Mouse (Mus musculus) gastrocnemius, postnatal 10 days (tissue): Measurements from ENCODE around the gene Mgst2. TPM values are rescaled to one million over a fixed set of nuclear protein-coding genes. Genes with fewer than 3 reads are reported as not detected.

ENCODE experiments used
- DNase-seq: peaks from one replicate; pipeline ENCODE4 v3.0.0; 2021; ENCODE audit warnings: mixed read lengths
- total RNA-seq, 2 experiments: library from RNA; stranded (reverse); gene quantifications; 2 replicates each; pipeline ENCODE4 v1.2.3; 2021

The Mgst2 gene
- total RNA-seq, 2 experiments from 2014 or later, result 0.99 to 1.4 TPM

- DNase-seq, result peak; percentile 70
Observed at GRCm38 (mm10) chr3:51701281-51701751, 41.2 kb downstream of the Mgst2 start.

- no peak for DNase-seq
Observed at GRCm38 (mm10) chr3:51701950-51702349, 41.8 kb downstream of the Mgst2 start.

GRCm38 (mm10) chr3:51702701-51703286, 42.6 kb downstream of the Mgst2 start:
- DNase-seq, result no peak

GRCm38 (mm10) chr3:51703478-51703877, 43.3 kb downstream of the Mgst2 start:
- DNase-seq, result no peak

GRCm38 (mm10) chr3:51705220-51705619, 45.1 kb downstream of the Mgst2 start:
- no peak for DNase-seq

- no peak for DNase-seq
Observed at GRCm38 (mm10) chr3:51708375-51708745, 48.2 kb downstream of the Mgst2 start.

- peak; percentile 78 for DNase-seq
Observed at GRCm38 (mm10) chr3:51708746-51709411, 48.7 kb downstream of the Mgst2 start.

- DNase-seq, result no peak
Observed at GRCm38 (mm10) chr3:51712382-51712781, 52.2 kb downstream of the Mgst2 start.

GRCm38 (mm10) chr3:51713233-51713632, 53.1 kb downstream of the Mgst2 start:
- no peak for DNase-seq

- no peak for DNase-seq
Observed at GRCm38 (mm10) chr3:51714469-51714868, 54.3 kb downstream of the Mgst2 start.

- no peak for DNase-seq
Observed at GRCm38 (mm10) chr3:51717455-51717854, 57.3 kb downstream of the Mgst2 start.

- no peak for DNase-seq
Observed at GRCm38 (mm10) chr3:51717909-51718308, 57.7 kb downstream of the Mgst2 start.

GRCm38 (mm10) chr3:51719373-51719772, 59.2 kb downstream of the Mgst2 start:
- no peak for DNase-seq

GRCm38 (mm10) chr3:51719982-51720381, 59.8 kb downstream of the Mgst2 start:
- DNase-seq, result no peak

GRCm38 (mm10) chr3:51726257-51726656, 66.1 kb downstream of the Mgst2 start:
- no peak for DNase-seq

- no peak for DNase-seq
Observed at GRCm38 (mm10) chr3:51727487-51727886, 67.3 kb downstream of the Mgst2 start.

GRCm38 (mm10) chr3:51727968-51728367, 67.8 kb downstream of the Mgst2 start:
- no peak for DNase-seq

GRCm38 (mm10) chr3:51728456-51728855, 68.3 kb downstream of the Mgst2 start:
- DNase-seq, result no peak

- DNase-seq, result no peak
Observed at GRCm38 (mm10) chr3:51729109-51729918, 69.2 kb downstream of the Mgst2 start.

- DNase-seq, result no peak
Observed at GRCm38 (mm10) chr3:51730662-51731061, 70.5 kb downstream of the Mgst2 start.

- no peak for DNase-seq
Observed at GRCm38 (mm10) chr3:51731949-51732636, 71.9 kb downstream of the Mgst2 start.
